In the genomic region with DNA sequence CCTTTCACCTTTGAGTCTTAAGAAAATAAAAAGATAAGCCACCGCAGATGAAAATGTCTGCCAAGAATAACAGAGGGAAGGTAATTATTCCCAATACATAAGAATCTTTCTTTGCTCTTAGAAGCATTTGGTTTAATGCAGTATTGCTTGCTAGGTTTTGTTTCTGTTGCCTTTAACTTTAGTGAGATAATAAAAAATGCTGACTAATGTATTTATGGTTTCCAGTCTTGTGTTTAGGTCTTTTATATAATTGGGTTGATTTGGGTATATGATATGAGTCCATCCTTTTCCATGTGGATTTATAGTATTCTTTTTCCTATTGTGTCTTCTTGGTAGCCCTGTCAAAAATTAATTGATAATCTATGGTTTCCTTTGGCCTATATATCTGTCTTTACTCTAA, we compare ENCODE assay signal across 45 mouse cellular contexts. TPM values are rescaled to one million over a fixed set of nuclear protein-coding genes. Genes with fewer than 3 reads are reported as not detected.
"Had no signal": no experiment of that assay in that cellular context is flagged by ENCODE, and none has a peak within 500 bp of the region (broad histone marks: within the 10 kb centered on the region; RNA-seq: fewer than 3 reads in every experiment).

No protein-coding gene starts in this region.

- H3K9ac ChIP-seq: limb, embryonic 12.5 days; limb, embryonic 13.5 days; limb, embryonic 15.5 days; liver, embryonic 12.5 days; liver, embryonic 13.5 days; liver, embryonic 14.5 days; liver, embryonic 15.5 days; liver, postnatal 0 days; lung, embryonic 14.5 days; lung, embryonic 15.5 days; midbrain, embryonic 12.5 days; midbrain, embryonic 13.5 days; midbrain, embryonic 15.5 days had no signal

- H3K4me3 ChIP-seq: limb, embryonic 10.5 days; limb, embryonic 12.5 days; limb, embryonic 13.5 days; limb, embryonic 15.5 days; liver, embryonic 12.5 days; liver, embryonic 13.5 days; liver, embryonic 15.5 days; lung, embryonic 15.5 days; megakaryocyte, embryonic 14.5 days; midbrain, embryonic 10.5 days; midbrain, embryonic 12.5 days; midbrain, embryonic 13.5 days; midbrain, embryonic 15.5 days; myocyte had no signal

- H3K36me3 ChIP-seq: limb, embryonic 10.5 days; limb, embryonic 12.5 days; limb, embryonic 13.5 days; limb, embryonic 15.5 days; liver, embryonic 12.5 days; liver, embryonic 13.5 days; liver, embryonic 15.5 days; lung, embryonic 15.5 days; midbrain, embryonic 10.5 days; midbrain, embryonic 12.5 days; midbrain, embryonic 13.5 days; midbrain, embryonic 15.5 days had no signal

- H3K9me3 ChIP-seq: limb, embryonic 10.5 days; limb, embryonic 12.5 days; limb, embryonic 13.5 days; limb, embryonic 15.5 days; liver, embryonic 12.5 days; liver, embryonic 13.5 days; liver, embryonic 15.5 days; lung, embryonic 15.5 days; megakaryocyte, embryonic 14.5 days; midbrain, embryonic 10.5 days; midbrain, embryonic 12.5 days; midbrain, embryonic 13.5 days; midbrain, embryonic 15.5 days had no signal

- H3K4me2 ChIP-seq: limb, embryonic 12.5 days; limb, embryonic 13.5 days; limb, embryonic 15.5 days; liver, embryonic 11.5 days; liver, embryonic 12.5 days; liver, embryonic 13.5 days; liver, embryonic 15.5 days; lung, embryonic 14.5 days; lung, embryonic 15.5 days; midbrain, embryonic 11.5 days; midbrain, embryonic 12.5 days; midbrain, embryonic 13.5 days; midbrain, embryonic 15.5 days had no signal

- H3K27me3 ChIP-seq: limb, embryonic 12.5 days; limb, embryonic 13.5 days; limb, embryonic 15.5 days; liver, embryonic 12.5 days; liver, embryonic 13.5 days; liver, embryonic 15.5 days; lung, embryonic 15.5 days; megakaryocyte, embryonic 14.5 days; midbrain, embryonic 12.5 days; midbrain, embryonic 13.5 days; midbrain, embryonic 15.5 days had no signal

- H3K4me1 ChIP-seq: limb, embryonic 10.5 days; limb, embryonic 12.5 days; limb, embryonic 13.5 days; limb, embryonic 15.5 days; liver, embryonic 12.5 days; liver, embryonic 13.5 days; liver, embryonic 15.5 days; lung, embryonic 15.5 days; midbrain, embryonic 10.5 days; midbrain, embryonic 12.5 days; midbrain, embryonic 13.5 days; midbrain, embryonic 15.5 days had no signal

- H3K27ac ChIP-seq: limb, embryonic 10.5 days; limb, embryonic 12.5 days; limb, embryonic 13.5 days; limb, embryonic 15.5 days; liver, embryonic 12.5 days; liver, embryonic 13.5 days; liver, embryonic 14.5 days; liver, embryonic 15.5 days; lung, embryonic 15.5 days; macrophage; midbrain, embryonic 10.5 days; midbrain, embryonic 12.5 days; midbrain, embryonic 13.5 days; midbrain, embryonic 15.5 days had no signal

- DNase-seq: left cerebral cortex, postnatal 4 days; liver; liver, embryonic 13.5 days; liver, postnatal 0 days; lung, adult 18-20 months; lung, adult 2 months; lung, embryonic 14.5 days; lung, postnatal 10 days; lung, postnatal 36 days; lung, postnatal 4 days; midbrain, embryonic 14.5 days had no signal

RNA-seq across cellular contexts. Expression of a gene that starts 36.2 kb away (rescaled TPM):
- total RNA-seq: left cerebral cortex, adult 8-10 months; left cerebral cortex, postnatal 10 days; left cerebral cortex, postnatal 14 days; left cerebral cortex, postnatal 25 days; left cerebral cortex, postnatal 36 days; left cerebral cortex, postnatal 4 days; liver, adult 2 months; megakaryocyte progenitor cell, adult 5-6 weeks; megakaryocyte, adult 5-6 weeks; megakaryocyte-erythroid progenitor cell, adult 5-6 weeks; midbrain, postnatal 0 days; monocyte, adult 5-6 weeks had no signal
- polyA plus RNA-seq: limb, embryonic 10.5 days; limb, embryonic 11.5 days; limb, embryonic 12.5 days; limb, embryonic 13.5 days; limb, embryonic 14.5 days; limb, embryonic 15.5 days; liver, adult 2 months; liver, embryonic 11.5 days; liver, embryonic 12.5 days; liver, embryonic 13.5 days; liver, embryonic 14.5 days; liver, embryonic 15.5 days; liver, embryonic 16.5 days; liver, postnatal 0 days; lung, adult 2 months; lung, embryonic 15.5 days; lung, embryonic 16.5 days; lung, postnatal 0 days; macrophage; midbrain, embryonic 10.5 days; myocyte; neural tube, embryonic 11.5 days had no signal
